Comparison of ENCODE assay signal across 8 mouse cellular contexts in the genomic region with DNA sequence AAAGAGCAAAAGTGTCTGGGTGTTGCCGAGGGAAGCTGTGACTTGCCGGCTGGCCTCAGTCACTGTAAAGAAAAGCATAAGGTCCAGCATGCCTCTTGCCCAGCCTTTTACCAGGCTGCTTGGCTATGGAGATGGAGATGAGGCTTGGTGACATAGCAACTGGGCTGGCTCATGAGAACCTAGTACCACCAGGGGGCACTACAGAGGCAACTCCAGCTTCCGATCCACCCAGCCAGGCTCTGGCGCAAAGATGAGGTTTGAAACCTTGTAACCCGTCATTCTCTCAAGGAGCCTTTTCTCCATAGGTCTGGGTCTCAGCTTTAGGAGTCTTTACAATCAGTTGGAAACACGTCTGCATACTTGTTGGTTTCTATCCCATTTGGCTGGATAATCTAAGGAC.
DNase-seq lines count a peak whose midpoint lies in the region; ATAC-seq and TF ChIP-seq lines count a peak whose summit lies in the region.

No protein-coding gene starts in this region.

- H3K9me3 ChIP-seq in hindbrain, embryonic 10.5 days = peaks cover 12% of the 10 kb centered on the region; the same call in 1 of the 2 replicates
- H3K9me3 ChIP-seq in hindbrain, embryonic 12.5 days (replicated peaks) = no peaks in the 10 kb centered on the region
- H3K9me3 ChIP-seq in forebrain, postnatal 0 days (ENCODE audit: low read length) = no peaks in the 10 kb centered on the region
- no peaks in the 10 kb centered on the region for H3K9me3 ChIP-seq in hindbrain, embryonic 15.5 days
- peaks cover 5% of the 10 kb centered on the region; the same call in 1 of the 2 replicates for H3K9me3 ChIP-seq in midbrain, embryonic 10.5 days (replicated peaks)

- no peak for ATAC-seq in hindbrain, embryonic 12.5 days (ENCODE audit: low FRiP score)
- ATAC-seq in forebrain, postnatal 0 days = peak; percentile 78
- peak; percentile 81 for ATAC-seq in hindbrain, embryonic 15.5 days (ENCODE audit: low FRiP score, low read depth)

- peak; percentile 74 for DNase-seq in hindbrain, embryonic 10.5 days (ENCODE audit: low spot score)
- peak; percentile 41 for DNase-seq in cerebellum, adult 11 months
- DNase-seq in forebrain, postnatal 0 days = peak; percentile 83
- peak; percentile 79 for DNase-seq in left cerebral cortex, adult 11 months (ENCODE audit: low spot score)
- peak; percentile 70 for DNase-seq in midbrain, embryonic 10.5 days (ENCODE audit: low spot score)
- DNase-seq in right cerebral cortex, postnatal 25 days = peak; percentile 64

- no peak overlapping the region for H3K9ac ChIP-seq in hindbrain, embryonic 12.5 days
- no peak overlapping the region for H3K9ac ChIP-seq in forebrain, postnatal 0 days
- H3K9ac ChIP-seq in hindbrain, embryonic 15.5 days = no peak overlapping the region

- H3K27me3 ChIP-seq in hindbrain, embryonic 10.5 days (ENCODE audit: insufficient read depth, poor library complexity, severe bottlenecking) = no peaks in the 10 kb centered on the region
- no peaks in the 10 kb centered on the region for H3K27me3 ChIP-seq in hindbrain, embryonic 12.5 days
- no peaks in the 10 kb centered on the region for H3K27me3 ChIP-seq in forebrain, postnatal 0 days (ENCODE audit: insufficient read depth, low read length)
- no peaks in the 10 kb centered on the region for H3K27me3 ChIP-seq in hindbrain, embryonic 15.5 days
- H3K27me3 ChIP-seq in midbrain, embryonic 10.5 days (ENCODE audit: low read depth, poor library complexity, severe bottlenecking) = no peaks in the 10 kb centered on the region

- H3K4me3 ChIP-seq in hindbrain, embryonic 10.5 days = no peak overlapping the region
- no peak overlapping the region for H3K4me3 ChIP-seq in hindbrain, embryonic 12.5 days
- H3K4me3 ChIP-seq in forebrain, postnatal 0 days (ENCODE audit: low read depth, low read length) = no peak overlapping the region
- no peak overlapping the region for H3K4me3 ChIP-seq in hindbrain, embryonic 15.5 days
- H3K4me3 ChIP-seq in midbrain, embryonic 10.5 days = no peak overlapping the region

- peak; percentile 84 for TF ChIP-seq CTCF in forebrain, postnatal 0 days (IDR thresholded peaks at IDR 0.05; ENCODE audit: low read depth)

- no peak overlapping the region for H3K27ac ChIP-seq in hindbrain, embryonic 10.5 days
- H3K27ac ChIP-seq in hindbrain, embryonic 12.5 days = no peak overlapping the region
- H3K27ac ChIP-seq in forebrain, postnatal 0 days (ENCODE audit: low read depth, low read length) = no peak overlapping the region
- no peak overlapping the region for H3K27ac ChIP-seq in hindbrain, embryonic 15.5 days (replicated peaks)
- H3K27ac ChIP-seq in midbrain, embryonic 10.5 days (replicated peaks) = no peak overlapping the region

- 22% methylated on average over 6 of the region's 6 CpGs for WGBS in hindbrain, embryonic 10.5 days
- WGBS in hindbrain, embryonic 12.5 days = 25% methylated on average over 6 of the region's 6 CpGs
- WGBS in forebrain, postnatal 0 days = 16% methylated on average over 6 of the region's 6 CpGs
- WGBS in hindbrain, embryonic 15.5 days = 16% methylated on average over 6 of the region's 6 CpGs
- 24% methylated on average over 6 of the region's 6 CpGs for WGBS in midbrain, embryonic 10.5 days

- H3K36me3 ChIP-seq in hindbrain, embryonic 10.5 days = peaks cover 12% of the 10 kb centered on the region
- H3K36me3 ChIP-seq in hindbrain, embryonic 12.5 days = 0 out of 2 replicates have a peak, but pooled peaks cover 5% of the 10 kb centered on the region
- no peaks in the 10 kb centered on the region for H3K36me3 ChIP-seq in forebrain, postnatal 0 days (ENCODE audit: insufficient read depth)
- no peaks in the 10 kb centered on the region for H3K36me3 ChIP-seq in hindbrain, embryonic 15.5 days
- H3K36me3 ChIP-seq in midbrain, embryonic 10.5 days = no peaks in the 10 kb centered on the region

- H3K4me2 ChIP-seq in hindbrain, embryonic 12.5 days (replicated peaks) = no peak overlapping the region
- no peak overlapping the region for H3K4me2 ChIP-seq in forebrain, postnatal 0 days (ENCODE audit: low read depth)
- H3K4me2 ChIP-seq in hindbrain, embryonic 15.5 days = no peak overlapping the region

- 0 out of 2 replicates have a peak, but pooled peaks cover 3% of the 10 kb centered on the region for H3K4me1 ChIP-seq in hindbrain, embryonic 10.5 days (replicated peaks)
- no peaks in the 10 kb centered on the region for H3K4me1 ChIP-seq in hindbrain, embryonic 12.5 days
- H3K4me1 ChIP-seq in forebrain, postnatal 0 days (ENCODE audit: insufficient read depth) = no peaks in the 10 kb centered on the region
- H3K4me1 ChIP-seq in hindbrain, embryonic 15.5 days (replicated peaks) = no peaks in the 10 kb centered on the region
- no peaks in the 10 kb centered on the region for H3K4me1 ChIP-seq in midbrain, embryonic 10.5 days
